Mouse (Mus musculus) embryonic facial prominence, embryonic 10.5 days (tissue): ENCODE measurements around the gene Stn1. TPM values are rescaled to one million over a fixed set of nuclear protein-coding genes. Genes with fewer than 3 reads are reported as not detected.
A peak's percentile ranks its signal among the peaks of the same experiment; 100 is the strongest.

Source experiments
- DNase-seq: peaks from one replicate; pipeline ENCODE4 v3.0.0-alpha.2; 2017; ENCODE audit warnings: low spot score
- H3K27ac ChIP-seq: fragments of 300-500 bp; sonication (generic); replicated peaks from 2 replicates; pipeline ENCODE4 v1.5.1; 2016; ENCODE audit warnings: mild to moderate bottlenecking
- H3K27me3 ChIP-seq: fragments of 300-500 bp; sonication (generic); replicated peaks from 2 replicates; pipeline ENCODE4 v1.6.1; 2016; ENCODE audit warnings: low read depth, mild to moderate bottlenecking; ENCODE audit not compliant: poor library complexity, severe bottlenecking
- H3K36me3 ChIP-seq: fragments of 300-500 bp; sonication (generic); replicated peaks from 2 replicates; pipeline ENCODE4 v1.6.1; 2016; ENCODE audit warnings: mild to moderate bottlenecking, moderate library complexity
- H3K4me1 ChIP-seq: fragments of 300-500 bp; sonication (generic); 2 replicates; pipeline ENCODE4 v1.6.1; 2016
- H3K4me3 ChIP-seq: fragments of 300-500 bp; sonication (generic); 2 replicates; pipeline ENCODE4 v1.5.1; 2016; ENCODE audit warnings: mild to moderate bottlenecking, moderate library complexity
- H3K9me3 ChIP-seq: fragments of 300-500 bp; sonication (generic); 2 replicates; pipeline ENCODE4 v1.6.1; 2016; ENCODE audit warnings: mild to moderate bottlenecking
- WGBS: fragments of 180-500 bp; shearing (Covaris S2); methylation state at CpG from one replicate; pipeline ENCODE4 v1.1.7; 2016; 5-methylcytosine and 5-hydroxymethylcytosine counted together
- polyA plus RNA-seq: library from polyadenylated mRNA; unstranded; fragments of >200 nt; fragmentation: Nextera tagmentation; extraction: Ambion mirVana; gene quantifications from 2 replicates; pipeline ENCODE4 v1.2.1, GENCODE M21; 2016

The Stn1 gene
- polyA plus RNA-seq, 1 experiment from 2014 or later = 68.3 TPM

DNA sequence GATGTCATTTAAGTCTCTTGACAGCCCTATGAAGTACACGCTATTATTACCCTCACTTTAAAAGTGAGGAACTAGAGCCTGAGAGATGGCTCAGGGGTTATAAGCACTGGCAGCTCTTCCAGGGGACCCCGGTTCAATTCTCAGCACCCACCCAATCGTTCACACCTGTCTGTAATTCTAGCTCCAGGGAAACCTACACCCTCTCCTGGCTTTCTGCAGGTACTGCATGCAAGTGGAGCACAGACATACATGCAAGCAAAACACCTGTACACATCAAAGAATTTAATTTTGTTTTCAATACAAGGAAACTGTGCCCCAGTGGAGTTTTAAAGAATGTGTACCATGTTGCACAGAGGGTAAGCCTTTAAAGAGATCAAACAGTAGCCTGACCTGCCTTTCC, 75.5 kb downstream of the Stn1 start:
- 95% methylated on average over 3 of the region's 3 CpGs for WGBS
- no peak overlapping the region for H3K27ac ChIP-seq
- H3K4me3 ChIP-seq = peak overlapping the region; percentile 90; the same call in 1 of the 2 replicates
- no peak for DNase-seq
- peaks cover 14% of the 10 kb centered on the region for H3K27me3 ChIP-seq
- H3K4me1 ChIP-seq = peaks cover 78% of the 10 kb centered on the region
- peaks cover 4% of the 10 kb centered on the region; the same call in 1 of the 2 replicates for H3K9me3 ChIP-seq
- H3K36me3 ChIP-seq = peaks cover 5% of the 10 kb centered on the region

DNA sequence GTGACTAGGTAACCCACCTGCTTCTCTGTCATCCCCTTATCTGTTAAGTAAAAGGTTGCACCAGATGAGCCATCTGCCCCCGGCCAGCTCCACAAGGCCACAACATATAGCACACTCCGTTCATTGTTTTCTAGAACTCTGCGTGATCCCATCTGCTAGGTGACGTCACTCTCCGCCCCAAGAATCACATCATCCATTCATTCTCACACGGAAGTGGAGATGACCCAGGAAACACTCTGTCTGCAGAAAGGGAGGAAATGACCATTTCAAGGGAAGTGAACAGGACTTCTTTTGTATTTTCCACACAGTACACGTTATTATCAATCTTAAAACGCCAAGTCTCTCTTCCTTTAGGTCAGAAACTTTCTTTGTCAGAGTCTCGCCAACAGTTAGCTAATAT, 75.9 kb downstream of the Stn1 start:
- 68% methylated on average over 9 of the region's 9 CpGs for WGBS
- DNase-seq = no peak
- Histone ChIP-seq H3K27me3 (peaks cover 14% of the 10 kb centered on the region), H3K9me3 (peaks cover 4% of the 10 kb centered on the region; the same call in 1 of the 2 replicates), H3K36me3 (peaks cover 5% of the 10 kb centered on the region), H3K27ac (no peak overlapping the region), H3K4me3 (no peak overlapping the region), H3K4me1 (peaks cover 83% of the 10 kb centered on the region)

DNA sequence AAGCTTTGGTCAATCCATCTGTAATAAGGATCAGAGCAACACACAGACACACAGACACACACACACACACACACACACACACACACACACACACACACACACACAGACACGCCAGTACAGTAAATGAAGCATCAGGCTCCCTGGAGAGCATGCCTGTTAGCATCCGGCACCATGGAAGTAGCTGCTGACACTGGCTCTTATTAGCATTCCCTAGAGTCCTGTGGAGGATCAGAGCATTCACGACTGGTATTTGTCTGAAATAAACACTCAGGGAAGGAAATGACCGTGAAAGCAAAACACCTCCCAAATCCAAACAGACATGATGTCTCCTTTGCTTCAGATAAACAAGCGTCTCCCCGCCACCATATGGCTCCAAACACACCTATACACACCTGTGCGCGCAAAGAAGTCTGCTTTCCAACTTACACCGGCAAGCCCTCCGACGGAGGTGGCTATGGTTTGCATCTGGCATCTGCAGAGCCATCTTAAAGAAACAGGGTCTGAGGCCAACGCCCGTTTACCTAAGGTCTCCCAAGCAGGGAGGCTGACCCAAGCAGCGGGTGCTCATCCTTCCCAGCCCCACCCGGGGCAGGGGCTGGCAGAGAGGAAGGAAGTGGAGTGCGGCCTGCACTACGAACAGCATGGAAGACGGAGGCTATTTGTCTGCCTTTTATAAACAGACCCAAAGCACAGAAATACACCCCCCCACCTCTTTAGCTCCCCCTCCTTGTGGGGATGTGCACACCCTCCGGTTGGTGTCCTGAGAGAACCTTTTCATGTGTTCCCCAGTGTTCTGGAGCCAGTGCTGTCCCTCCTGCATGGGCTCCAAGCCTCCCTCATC, 77.0 kb downstream of the Stn1 start:
- Histone ChIP-seq H3K9me3 (peaks cover 4% of the 10 kb centered on the region; the same call in 1 of the 2 replicates), H3K4me1 (peaks cover 87% of the 10 kb centered on the region), H3K4me3 (no peak overlapping the region), H3K36me3 (peaks cover 5% of the 10 kb centered on the region), H3K27me3 (peaks cover 7% of the 10 kb centered on the region), H3K27ac (0 out of 2 replicates have a peak overlapping the region, but pooled peaks have one; percentile 36)
- DNase-seq = no peak
- 68% methylated on average over 19 of the region's 19 CpGs for WGBS

DNA sequence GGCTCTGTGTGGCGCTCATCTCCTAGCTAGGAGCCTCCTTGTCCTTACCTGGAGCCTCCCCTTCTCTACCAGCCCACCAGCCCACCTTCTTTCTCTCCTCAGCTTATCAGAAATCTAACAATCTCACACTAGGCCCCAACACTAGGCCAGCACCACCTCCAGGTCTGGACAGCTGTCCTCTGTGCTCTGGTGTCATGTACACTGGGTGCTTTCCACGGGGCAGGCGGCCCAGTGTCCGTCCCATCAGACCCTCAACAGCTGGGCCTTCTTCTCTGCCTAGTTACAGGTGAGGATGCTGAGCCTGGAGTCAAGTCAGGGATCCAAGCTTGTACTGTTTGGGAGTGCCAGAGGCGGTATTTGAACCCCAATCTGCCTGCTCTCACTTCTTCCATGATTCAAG, 78.1 kb downstream of the Stn1 start:
- WGBS = 89% methylated on average over 5 of the region's 5 CpGs
- peaks cover 83% of the 10 kb centered on the region for H3K4me1 ChIP-seq

DNA sequence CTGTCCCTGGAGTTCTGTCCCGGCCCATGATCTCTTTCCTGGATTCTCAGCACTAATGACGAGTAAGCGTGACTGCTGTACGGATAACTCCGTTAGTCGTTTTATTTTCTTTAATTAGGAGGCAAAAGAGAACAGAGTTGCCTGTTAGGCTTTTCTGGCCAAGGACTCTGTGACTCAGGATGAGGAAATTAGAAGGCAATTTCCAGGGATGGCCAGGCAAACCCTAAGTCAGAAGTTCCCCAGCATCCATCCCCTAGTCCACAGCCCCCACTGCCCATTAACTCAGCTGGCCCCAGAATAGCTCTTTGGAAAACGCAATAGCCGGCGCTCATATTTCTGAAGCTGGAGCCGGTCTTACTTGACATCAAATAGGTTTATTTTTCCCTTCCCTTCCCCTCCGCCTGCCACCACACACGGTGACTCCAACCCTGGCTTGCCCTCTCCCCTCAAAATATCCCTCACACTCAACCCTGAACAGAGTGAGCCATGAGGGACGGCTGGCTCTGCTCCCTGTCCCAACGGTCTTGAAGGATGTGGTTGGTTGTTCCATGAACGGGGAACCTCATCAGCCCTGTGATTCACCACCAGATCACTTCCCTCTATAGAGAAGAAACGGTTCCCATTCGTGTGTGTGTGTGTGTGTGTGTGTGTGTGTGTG, 78.7 kb downstream of the Stn1 start:
- H3K4me3 ChIP-seq = no peak overlapping the region
- H3K36me3 ChIP-seq = peaks cover 5% of the 10 kb centered on the region
- 0 out of 2 replicates have a peak overlapping the region, but pooled peaks have one; percentile 36 for H3K27ac ChIP-seq
- peaks cover 7% of the 10 kb centered on the region; the same call in 1 of the 2 replicates for H3K27me3 ChIP-seq
- H3K4me1 ChIP-seq = peaks cover 83% of the 10 kb centered on the region
- DNase-seq = no peak
- 73% methylated on average over 17 of the region's 17 CpGs for WGBS
- H3K9me3 ChIP-seq = peaks cover 4% of the 10 kb centered on the region; the same call in 1 of the 2 replicates

More for the DNA sequence above, 78.1 kb downstream of the Stn1 start:
- Histone ChIP-seq H3K4me3 (no peak overlapping the region), H3K9me3 (peaks cover 4% of the 10 kb centered on the region; the same call in 1 of the 2 replicates), H3K27ac (peak overlapping the region; percentile 36; the same call in 1 of the 2 replicates), H3K36me3 (peaks cover 5% of the 10 kb centered on the region), H3K27me3 (peaks cover 7% of the 10 kb centered on the region; the same call in 1 of the 2 replicates)
- DNase-seq = no peak

DNA sequence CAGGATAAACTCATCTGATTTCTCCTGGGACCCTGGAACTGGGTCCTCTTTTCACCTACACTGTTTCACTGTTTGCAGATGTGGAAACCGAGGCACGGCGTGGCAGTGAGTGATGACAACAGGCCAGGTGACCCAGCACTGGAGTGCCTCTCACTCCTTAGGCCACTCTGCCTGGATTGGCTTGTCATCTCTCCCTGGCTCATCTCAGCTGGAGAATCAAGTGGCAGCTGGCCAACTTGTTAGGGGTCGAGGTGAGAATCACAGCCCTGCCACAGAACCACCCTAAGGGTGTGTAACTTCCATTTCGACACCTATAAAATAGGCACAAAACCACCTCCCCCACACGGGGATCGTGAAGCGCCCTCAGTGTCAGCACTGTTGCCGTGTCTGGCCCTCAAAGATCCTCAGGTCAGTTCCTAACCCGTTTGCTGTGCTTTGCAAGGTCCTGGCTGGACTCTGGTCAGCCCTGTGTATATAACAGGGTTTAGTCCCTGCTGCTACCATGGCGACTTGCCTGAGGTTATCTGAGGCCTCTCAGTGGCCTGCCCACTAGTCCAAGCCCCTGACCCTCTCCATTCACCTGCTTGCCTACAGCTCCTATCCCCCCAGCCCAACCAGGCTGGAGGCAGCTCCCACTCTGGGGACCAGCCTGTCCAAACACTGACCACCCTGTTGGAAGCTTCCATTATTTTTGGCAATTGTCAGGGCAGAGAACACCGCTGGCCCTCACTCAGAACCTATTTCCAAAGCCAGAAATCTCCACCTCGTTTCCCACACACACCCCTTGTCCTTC, 79.4 kb downstream of the Stn1 start:
- Histone ChIP-seq H3K4me3 (no peak overlapping the region), H3K9me3 (peaks cover 4% of the 10 kb centered on the region; the same call in 1 of the 2 replicates), H3K4me1 (peaks cover 76% of the 10 kb centered on the region), H3K36me3 (peaks cover 5% of the 10 kb centered on the region), H3K27ac (no peak overlapping the region), H3K27me3 (peaks cover 7% of the 10 kb centered on the region; the same call in 1 of the 2 replicates)
- DNase-seq = no peak
- WGBS = 73% methylated on average over 13 of the region's 13 CpGs

DNA sequence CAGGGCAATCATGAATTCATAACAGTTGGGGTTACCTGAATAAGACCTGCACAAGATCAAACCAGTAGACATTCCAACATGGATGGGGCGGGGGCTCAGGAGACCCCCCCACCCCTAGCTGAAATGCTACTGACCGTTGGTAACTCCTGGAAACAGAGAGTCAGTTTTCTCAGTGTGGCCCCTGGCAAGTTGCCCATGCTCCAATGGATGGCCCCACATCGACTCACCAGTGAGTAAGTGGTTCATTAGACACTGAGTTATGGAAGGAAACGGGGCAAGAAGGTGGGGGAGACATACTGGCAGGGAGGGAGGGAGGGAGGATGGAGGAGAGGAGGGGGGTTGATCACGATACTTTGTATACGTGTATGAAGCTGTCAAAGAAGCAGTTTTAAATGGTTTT, 81.3 kb downstream of the Stn1 start:
- Histone ChIP-seq H3K27ac (no peak overlapping the region), H3K4me1 (peaks cover 75% of the 10 kb centered on the region), H3K36me3 (no peaks in the 10 kb centered on the region), H3K27me3 (no peaks in the 10 kb centered on the region), H3K4me3 (no peak overlapping the region), H3K9me3 (no peaks in the 10 kb centered on the region)
- 74% methylated on average over 6 of the region's 6 CpGs for WGBS
- no peak for DNase-seq

DNA sequence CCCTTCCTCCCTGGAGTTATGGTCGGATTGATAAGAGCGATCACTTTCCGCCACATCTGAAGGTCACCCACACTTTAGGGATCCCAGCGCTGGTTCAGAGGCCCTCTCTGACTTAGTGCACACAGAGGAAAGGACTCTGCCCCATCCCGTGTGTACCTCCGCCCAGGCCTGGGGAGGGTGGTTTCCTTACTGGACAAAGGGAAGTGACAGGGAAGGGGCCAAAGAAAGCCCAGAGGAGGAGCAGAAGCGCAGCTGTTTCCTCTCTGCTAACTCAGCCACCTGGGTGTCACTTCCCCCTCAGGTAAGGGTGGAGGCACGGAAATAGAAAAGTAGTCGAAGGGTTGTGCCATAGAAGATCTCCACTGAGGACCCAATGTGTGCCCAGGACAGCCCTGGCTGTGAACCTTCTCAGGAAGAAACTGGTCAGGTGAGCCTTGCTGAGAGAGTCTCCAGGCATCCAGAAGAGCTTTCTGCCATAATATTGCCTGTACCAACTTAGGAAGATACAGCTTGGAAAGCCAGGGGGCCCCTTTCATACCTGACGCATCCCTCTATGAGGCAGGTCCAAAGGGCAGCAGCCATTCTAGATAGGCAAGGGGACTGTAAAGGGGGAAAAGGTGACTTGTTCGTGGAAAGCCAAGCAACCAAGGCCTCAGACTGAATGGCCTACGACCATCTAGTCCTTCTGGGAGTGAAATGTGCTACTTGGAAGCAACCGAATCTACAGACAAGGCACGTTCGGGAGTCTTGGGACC, 82.1 kb downstream of the Stn1 start:
- H3K36me3 ChIP-seq = no peaks in the 10 kb centered on the region
- no peak overlapping the region for H3K4me3 ChIP-seq
- no peak for DNase-seq
- H3K4me1 ChIP-seq = peaks cover 76% of the 10 kb centered on the region
- H3K27me3 ChIP-seq = no peaks in the 10 kb centered on the region
- H3K9me3 ChIP-seq = no peaks in the 10 kb centered on the region
- 86% methylated on average over 15 of the region's 15 CpGs for WGBS
- no peak overlapping the region for H3K27ac ChIP-seq

DNA sequence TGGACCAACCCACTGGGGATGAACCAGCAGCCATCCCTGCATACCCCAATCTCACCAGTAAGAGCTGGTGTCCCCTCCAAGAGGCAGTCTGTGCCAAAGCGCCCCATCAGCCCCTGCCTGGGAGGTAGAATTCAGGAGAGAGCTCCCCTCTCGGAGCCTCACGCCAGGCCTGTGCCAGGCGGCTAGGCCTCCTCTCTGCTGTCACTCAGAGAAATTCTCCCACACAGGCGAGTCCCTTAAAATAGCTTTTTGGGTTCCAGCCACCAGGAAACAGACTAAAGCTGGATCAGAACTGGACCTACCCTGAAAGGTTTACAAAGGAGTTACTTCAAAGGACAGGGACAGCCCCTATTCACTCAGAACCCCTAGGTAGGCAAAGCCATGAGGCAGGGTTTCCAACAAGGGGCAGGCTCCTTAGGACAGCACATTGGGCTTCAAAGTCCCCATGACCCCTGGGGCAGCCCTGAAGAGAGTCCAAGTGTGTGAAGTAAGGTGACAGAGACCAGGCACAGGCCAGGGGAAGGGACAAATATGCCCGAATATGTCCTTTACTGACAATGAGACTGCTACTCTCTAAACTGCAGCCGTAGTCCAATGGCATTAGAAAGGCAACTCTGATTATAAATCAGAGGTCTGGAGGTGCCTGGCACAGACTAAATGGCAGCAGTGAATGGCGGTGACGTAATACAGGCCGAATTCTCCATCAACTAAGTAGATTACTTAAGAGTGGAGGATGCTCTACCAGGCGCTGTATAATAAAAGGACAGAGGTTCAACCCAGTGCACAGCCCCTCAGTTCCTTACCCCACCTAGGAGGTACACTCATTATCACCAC, 82.9 kb downstream of the Stn1 start:
- Histone ChIP-seq H3K9me3 (no peaks in the 10 kb centered on the region), H3K27ac (peak overlapping the region; percentile 70), H3K27me3 (no peaks in the 10 kb centered on the region), H3K4me3 (no peak overlapping the region), H3K4me1 (peaks cover 76% of the 10 kb centered on the region), H3K36me3 (no peaks in the 10 kb centered on the region)
- no peak for DNase-seq
- 83% methylated on average over 11 of the region's 11 CpGs for WGBS

DNA sequence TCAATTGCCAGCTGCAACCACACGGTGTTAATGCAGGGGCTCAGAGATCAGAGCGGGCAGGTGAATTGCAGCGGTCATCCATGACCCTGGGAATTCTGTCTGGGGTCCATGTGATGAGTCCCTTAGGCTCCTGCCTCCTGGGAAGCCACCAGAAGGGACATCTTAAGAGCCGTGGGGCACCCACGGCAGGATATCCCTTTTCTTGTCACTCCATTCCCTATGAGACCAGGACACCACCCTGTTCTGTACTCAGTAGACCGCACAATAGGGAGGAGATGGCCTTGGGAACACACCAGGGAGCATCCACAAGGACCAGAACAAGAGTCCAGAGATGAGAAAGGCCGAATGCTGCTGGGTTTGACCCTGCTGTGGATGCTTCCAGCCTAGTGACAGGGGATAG, 84.0 kb downstream of the Stn1 start:
- H3K4me3 ChIP-seq = no peak overlapping the region
- H3K9me3 ChIP-seq = no peaks in the 10 kb centered on the region
- H3K36me3 ChIP-seq = no peaks in the 10 kb centered on the region
- H3K27me3 ChIP-seq = no peaks in the 10 kb centered on the region
- no peak for DNase-seq
- peak overlapping the region; percentile 70 for H3K27ac ChIP-seq
- 84% methylated on average over 7 of the region's 7 CpGs for WGBS
- peaks cover 75% of the 10 kb centered on the region for H3K4me1 ChIP-seq

DNA sequence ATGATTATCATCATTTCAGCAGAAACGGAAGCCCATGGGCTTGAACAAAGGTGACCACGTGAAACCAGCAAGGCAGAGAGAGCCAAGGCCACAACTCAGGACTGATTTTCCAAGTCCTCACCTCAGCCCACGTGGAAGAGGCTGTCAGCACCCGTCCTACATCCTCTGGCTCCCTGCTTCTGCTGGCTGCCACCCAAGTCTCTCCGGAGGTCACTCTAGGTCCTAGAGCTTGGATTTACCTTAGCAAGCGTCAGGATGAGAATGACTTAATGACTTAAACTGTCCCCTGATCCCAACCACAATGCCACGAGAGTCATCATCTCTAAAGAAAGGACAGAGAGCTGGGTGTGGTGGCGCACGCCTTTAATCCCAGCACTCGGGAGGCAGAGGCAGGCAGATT, 84.6 kb downstream of the Stn1 start:
- Histone ChIP-seq H3K27me3 (no peaks in the 10 kb centered on the region), H3K9me3 (no peaks in the 10 kb centered on the region), H3K4me3 (no peak overlapping the region), H3K27ac (no peak overlapping the region), H3K36me3 (no peaks in the 10 kb centered on the region), H3K4me1 (peaks cover 75% of the 10 kb centered on the region)
- WGBS = 92% methylated on average over 10 of the region's 10 CpGs
- DNase-seq = no peak
